ENCODE assay signal across 8 mouse cellular contexts in genomic region chr9:64936508-64936907, GRCm38 (mm10). TPM values are rescaled to one million over a fixed set of nuclear protein-coding genes. Genes with fewer than 3 reads are reported as not detected.
A peak's percentile ranks its signal among the peaks of the same experiment; 100 is the strongest.
DNase-seq lines count a peak whose midpoint lies in the region; ATAC-seq and TF ChIP-seq lines count a peak whose summit lies in the region.

No protein-coding gene starts in this region.

- no peak overlapping the region for H3K4me2 ChIP-seq in limb, embryonic 13.5 days (replicated peaks)

- no peak for TF ChIP-seq POLR2A in MEL (IDR thresholded peaks at IDR 0.05; ENCODE audit: control insufficient read depth in 1 of 2, insufficient read depth in 1 of 2, low read depth in 1 of 2, low read length in 2 of 2, poor library complexity in 1 of 2)

- 6% methylated on average over 6 of the region's 6 CpGs for WGBS in limb, embryonic 13.5 days

- peak overlapping the region in 1 of 2 experiments; percentile 16; a peak in 2 of 4 replicates for H3K4me3 ChIP-seq in MEL (ENCODE audit: control insufficient read depth in 1 of 2, insufficient read depth in 1 of 2, low read depth in 2 of 2, low read length in 2 of 2)
- H3K4me3 ChIP-seq in limb, embryonic 13.5 days, result no peak overlapping the region

- peaks cover 0 to 16% of the 10 kb centered on the region in 2 experiments; a peak in 2 of 4 replicates for H3K36me3 ChIP-seq in MEL (ENCODE audit: control insufficient read depth in 1 of 2, insufficient read depth in 2 of 2, low read length in 2 of 2)
- H3K36me3 ChIP-seq in limb, embryonic 13.5 days, result no peaks in the 10 kb centered on the region

- ATAC-seq in limb, embryonic 13.5 days (ENCODE audit: low FRiP score, low read depth), result 0 out of 2 replicates have a peak, but pooled peaks have one; percentile 7

- no peaks in the 10 kb centered on the region for H3K27me3 ChIP-seq in MEL (ENCODE audit: control insufficient read depth in 1 of 2, insufficient read depth in 2 of 2, low read length in 2 of 2)
- H3K27me3 ChIP-seq in limb, embryonic 13.5 days, result no peaks in the 10 kb centered on the region

- no peak overlapping the region for H3K9ac ChIP-seq in MEL (ENCODE audit: control insufficient read depth, low read depth, low read length, poor library complexity, severe bottlenecking)
- H3K9ac ChIP-seq in limb, embryonic 13.5 days, result no peak overlapping the region

- H3K79me2 ChIP-seq in MEL (ENCODE audit: control insufficient read depth, insufficient read depth, low read length, poor library complexity), result no peaks in the 10 kb centered on the region

- H3K4me1 ChIP-seq in MEL (ENCODE audit: control insufficient read depth in 1 of 2, insufficient read depth in 2 of 2, low read length in 2 of 2), result peaks cover 12 to 53% of the 10 kb centered on the region in 2 experiments; a peak in 3 of 4 replicates
- H3K4me1 ChIP-seq in limb, embryonic 13.5 days, result peaks cover 28% of the 10 kb centered on the region

- H3K9me3 ChIP-seq in MEL (replicated peaks; ENCODE audit: insufficient read depth, low read length), result no peaks in the 10 kb centered on the region
- no peaks in the 10 kb centered on the region for H3K9me3 ChIP-seq in limb, embryonic 13.5 days

- peak; percentile 68 for DNase-seq in kidney, adult 9 months
- DNase-seq in kidney, adult 11 months, result no peak
- peak; percentile 82 for DNase-seq in MEL (ENCODE audit: low read depth, low spot score)
- peak; percentile 79 to 81 for DNase-seq in cerebellum, postnatal 10 days
- DNase-seq in heart, postnatal 36 days, result peak; percentile 63 to 70
- DNase-seq in natural killer cell, adult 2 months (ENCODE audit: low spot score in 2 of 2), result peak; percentile 46 to 66
- DNase-seq in thymus, postnatal 4 days, result peak; percentile 81

- intact Hi-C loops in heart, postnatal 36 days (cut with DNase I), result loop anchor here (2.0 to 5.0 kb wide), 2 partner anchors 158 to 544 kb away; no protein-coding TSS in a partner anchor

- peak; percentile 89 for TF ChIP-seq RAD21 in MEL (IDR thresholded peaks at IDR 0.05; ENCODE audit: low read depth, low read length)

- peak; percentile 69 to 89 (median 88) for TF ChIP-seq CTCF in MEL (IDR thresholded peaks at IDR 0.05 in 2 of 3, conservative IDR thresholded peaks at IDR 0.05 in 1 of 3; ENCODE audit: control insufficient read depth in 1 of 3, insufficient read depth in 1 of 3, low read depth in 2 of 3, low read length in 3 of 3, poor library complexity in 1 of 3, severe bottlenecking in 1 of 3)

- H3K27ac ChIP-seq in MEL (ENCODE audit: control insufficient read depth, low read depth, low read length), result no peak overlapping the region
- H3K27ac ChIP-seq in limb, embryonic 13.5 days, result no peak overlapping the region

- no peak for TF ChIP-seq EP300 in MEL (IDR thresholded peaks at IDR 0.05; ENCODE audit: low read depth in 1 of 2, low read length in 2 of 2)

TF ChIP-seq in MEL, 35 proteins besides CTCF, POLR2A, EP300 and RAD21:
- TF ChIP-seq TBP (IDR thresholded peaks at IDR 0.05; ENCODE audit: low read depth, low read length) (no peak), ETS1 (IDR thresholded peaks at IDR 0.05; ENCODE audit: low read depth, low read length) (0 out of 2 replicates have a peak, but pooled peaks have one; percentile 16), NRF1 (IDR thresholded peaks at IDR 0.05; ENCODE audit: insufficient read depth, low read depth, low read length, poor library complexity, severe bottlenecking) (no peak), MYB (IDR thresholded peaks at IDR 0.05; ENCODE audit: low read depth, low read length) (no peak), ZMIZ1 (IDR thresholded peaks at IDR 0.05; ENCODE audit: low read depth, low read length) (no peak), MEF2A (IDR thresholded peaks at IDR 0.05; ENCODE audit: extremely low read depth, insufficient replicate concordance, low read depth, low read length, poor library complexity, severe bottlenecking) (no peak), ZNF384 (IDR thresholded peaks at IDR 0.05; ENCODE audit: low read depth, low read length) (peak; percentile 39; the same call in 1 of the 2 replicates), HCFC1 (IDR thresholded peaks at IDR 0.05; ENCODE audit: low read depth, low read length) (no peak), MAX (IDR thresholded peaks at IDR 0.05; ENCODE audit: low read length) (no peak), CHD2 (IDR thresholded peaks at IDR 0.05; ENCODE audit: low read length) (peak; percentile 61; the same call in 1 of the 2 replicates), USF1 (IDR thresholded peaks at IDR 0.05; ENCODE audit: low read depth, low read length) (no peak), POLR2AphosphoS2 (IDR thresholded peaks at IDR 0.05; ENCODE audit: low read length) (no peak), BHLHE40 (IDR thresholded peaks at IDR 0.05; ENCODE audit: borderline replicate concordance, low read depth, low read length) (peak; percentile 59; the same call in 1 of the 2 replicates), GABPA (IDR thresholded peaks at IDR 0.05; ENCODE audit: low read depth, low read length) (no peak), TAL1 (IDR thresholded peaks at IDR 0.05; ENCODE audit: low read length) (no peak), POLR2AphosphoS5 (IDR thresholded peaks at IDR 0.05; ENCODE audit: borderline replicate concordance, low read depth, low read length) (no peak), GATA1 (IDR thresholded peaks at IDR 0.05; ENCODE audit: low read depth, low read length) (peak; percentile 7; the same call in 1 of the 2 replicates), MYC (IDR thresholded peaks at IDR 0.05; ENCODE audit: low read depth, low read length) (peak; percentile 23; the same call in 1 of the 2 replicates), MXI1 (IDR thresholded peaks at IDR 0.05; ENCODE audit: low read depth, low read length) (no peak; the same call in 1 of the 2 replicates), ZC3H11A (IDR thresholded peaks at IDR 0.05; ENCODE audit: low read depth, low read length) (peak; percentile 79), RCOR1 (IDR thresholded peaks at IDR 0.05; ENCODE audit: low read depth, low read length) (no peak), SMC3 (IDR thresholded peaks at IDR 0.05; ENCODE audit: low read depth, low read length) (peak; percentile 84), ELF1 (IDR thresholded peaks at IDR 0.05; ENCODE audit: low read depth, low read length) (no peak), JUND (IDR thresholded peaks at IDR 0.05; ENCODE audit: low read depth, low read length) (no peak), UBTF (IDR thresholded peaks at IDR 0.05; ENCODE audit: borderline replicate concordance, insufficient read depth, low read depth, low read length) (no peak), CHD1 (IDR thresholded peaks at IDR 0.05; ENCODE audit: low read depth, low read length) (no peak), TCF12 (IDR thresholded peaks at IDR 0.05; ENCODE audit: low read depth, low read length) (no peak), KAT2A (conservative IDR thresholded peaks at IDR 0.05; ENCODE audit: low read depth, low read length) (no peak), MAZ (IDR thresholded peaks at IDR 0.05; ENCODE audit: low read depth, low read length) (0 out of 2 replicates have a peak, but pooled peaks have one; percentile 51), NELFE (IDR thresholded peaks at IDR 0.05; ENCODE audit: low read depth, low read length) (no peak; the same call in 1 of the 2 replicates), SIN3A (IDR thresholded peaks at IDR 0.05; ENCODE audit: low read length) (no peak; the same call in 1 of the 2 replicates), ZKSCAN1 (IDR thresholded peaks at IDR 0.05; ENCODE audit: low read depth, low read length) (no peak), USF2 (IDR thresholded peaks at IDR 0.05; ENCODE audit: borderline replicate concordance in 1 of 2, insufficient read depth in 1 of 2, low read depth in 1 of 2, low read length in 2 of 2) (no peak), E2F4 (IDR thresholded peaks at IDR 0.05; ENCODE audit: borderline replicate concordance, low read depth, low read length) (no peak), MAFK (IDR thresholded peaks at IDR 0.05; ENCODE audit: borderline replicate concordance, low read depth, low read length) (no peak)

RNA-seq across cellular contexts. Expression of gene Slc24a1, which starts 14.9 kb away (rescaled TPM):
- not detected in 2 replicates for total RNA-seq in MEL (2012; rRNA removed)
- polyA plus RNA-seq in MEL (2012; ENCODE audit: insufficient read depth in 1 of 2, insufficient read length in 2 of 2, low read depth in 1 of 2, low replicate concordance in 2 of 2, missing spikeins in 1 of 2), result under 1 TPM in 1 of 2 experiments, not detected in 1; 0.07 TPM
- under 1 TPM; 0.14 to 0.22 TPM for total RNA-seq in heart, postnatal 36 days (2021)
- 0.06 TPM in 1 of 2 replicates, not detected in the other for polyA plus RNA-seq in limb, embryonic 13.5 days (2015; fragmentation: Nextera tagmentation; extraction: Ambion mirVana)

RNA-seq across cellular contexts. Expression of gene Ints14, which starts 24.2 kb away (rescaled TPM):
- total RNA-seq in MEL (2012; rRNA removed), result 35.9 and 37.9 TPM in 2 replicates
- 10 to 100 TPM in 1 of 2 experiments, not detected in 1; 54.1 TPM for polyA plus RNA-seq in MEL (2012; ENCODE audit: insufficient read depth in 1 of 2, insufficient read length in 2 of 2, low read depth in 1 of 2, low replicate concordance in 2 of 2, missing spikeins in 1 of 2)
- total RNA-seq in heart, postnatal 36 days (2021), result 10 to 100 TPM; 15.9 to 16.0 TPM
- polyA plus RNA-seq in limb, embryonic 13.5 days (2015; fragmentation: Nextera tagmentation; extraction: Ambion mirVana), result 52.4 and 54.9 TPM in 2 replicates
